Mouse (Mus musculus) right cerebral cortex, postnatal 10 days (tissue): ENCODE measurements at regions not wholly inside any gene's neighbourhood (a gene's known extent, or its start where the extent isn't known, plus 50 kb on each side); places are given as distances from the start of the nearest gene placed in this dataset.

Experiments used
- DNase-seq, 2 experiments: peaks; one replicate each; pipeline ENCODE4 v3.0.0; 2021; ENCODE audit warnings: low spot score in 2 of 2

GRCm38 (mm10) chr17:84074000-84074782, 113.6 kb downstream of the Zfp36l2 start:
- DNase-seq, result peak in 1 of 2 experiments; percentile 47

GRCm38 (mm10) chr17:84072426-84073030, 115.2 kb downstream of the Zfp36l2 start:
- no peak for DNase-seq

GRCm38 (mm10) chr17:84071855-84072254, 115.9 kb downstream of the Zfp36l2 start:
- no peak for DNase-seq

DNA sequence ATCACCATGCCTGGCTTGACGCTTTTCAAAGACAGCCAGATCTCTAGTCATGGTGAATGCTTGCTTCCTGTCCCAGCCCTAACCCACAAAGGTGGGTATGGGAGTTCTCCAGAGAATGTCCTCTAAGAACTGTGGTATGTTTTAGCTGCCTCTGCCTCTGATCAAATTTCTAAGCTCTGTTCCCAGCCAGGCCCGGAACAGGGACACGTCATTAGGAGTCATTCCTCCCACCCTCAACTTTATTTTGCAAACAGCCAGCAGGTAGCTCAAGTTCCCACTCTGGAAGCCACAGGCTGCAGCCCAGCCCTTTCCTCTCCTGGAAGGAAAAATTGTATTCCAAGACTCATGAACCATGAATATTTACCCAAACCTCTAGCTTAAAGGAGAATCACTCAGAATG, 117.2 kb downstream of the Zfp36l2 start:
- DNase-seq, result no peak

DNA sequence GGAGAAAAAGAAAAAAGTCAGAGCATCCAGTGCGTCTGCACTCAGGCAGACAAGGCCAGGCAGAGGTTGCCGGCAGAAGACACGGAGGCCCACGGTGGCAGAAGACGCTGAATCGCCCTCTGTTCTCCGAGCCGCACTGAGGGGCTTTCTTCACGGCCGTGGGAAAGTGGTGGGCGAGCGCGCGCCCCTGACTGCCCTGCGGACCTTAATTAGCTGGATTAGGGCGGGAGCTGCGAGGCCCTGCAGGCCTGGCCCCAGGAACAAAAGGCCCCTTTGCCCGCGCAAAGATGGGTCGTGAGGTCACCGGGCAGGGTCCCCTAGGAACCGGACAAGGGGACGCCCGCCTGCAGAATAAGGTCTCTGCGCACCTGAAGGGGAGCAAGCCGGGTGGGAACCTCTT, 120.6 kb downstream of the Zfp36l2 start:
- DNase-seq, result peak; percentile 37 to 41

GRCm38 (mm10) chr17:84063791-84064190, 124.0 kb downstream of the Zfp36l2 start:
- no peak for DNase-seq

GRCm38 (mm10) chr17:84061621-84062020, 126.1 kb downstream of the Zfp36l2 start:
- DNase-seq, result peak; percentile 47 to 59

DNA sequence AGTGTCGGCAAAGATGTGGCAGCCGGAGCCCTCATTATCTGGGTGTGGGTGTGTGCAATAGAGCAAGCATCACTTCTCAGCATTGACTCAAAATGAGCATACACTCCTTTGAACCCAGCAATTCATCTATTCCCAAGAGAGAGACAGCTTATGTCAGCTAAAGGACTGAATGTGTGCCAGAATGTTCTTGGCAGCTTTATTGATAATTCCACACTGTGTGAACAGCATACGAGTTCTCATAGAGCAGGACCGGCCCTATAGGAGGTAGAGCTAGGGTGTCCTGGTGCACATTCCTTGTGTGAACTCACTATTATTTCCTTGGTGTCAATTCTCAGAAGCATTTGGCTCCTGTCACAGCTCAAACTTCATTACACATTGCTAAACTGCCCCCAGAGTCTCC, 131.3 kb downstream of the Zfp36l2 start:
- DNase-seq, result no peak

DNA sequence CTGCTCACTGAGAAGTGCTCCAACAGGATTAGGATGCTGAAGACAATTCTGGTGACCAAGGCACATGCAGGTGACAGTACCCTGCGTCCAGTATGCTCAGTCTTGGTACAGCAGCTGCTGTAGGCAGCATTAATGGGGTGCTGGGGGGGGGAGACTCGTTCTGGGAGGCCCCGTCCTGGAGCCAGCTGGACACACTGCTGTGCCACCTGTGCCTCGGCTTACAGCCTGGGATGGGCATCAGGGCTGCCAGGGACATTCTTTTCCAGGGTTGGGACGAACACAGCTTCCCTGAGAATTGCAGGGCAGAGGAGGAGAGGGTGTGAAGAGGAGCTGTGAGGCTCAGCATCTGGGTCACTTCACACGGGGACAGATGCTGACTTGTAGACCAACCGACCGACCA, 135.3 kb downstream of the Zfp36l2 start:
- no peak for DNase-seq

DNA sequence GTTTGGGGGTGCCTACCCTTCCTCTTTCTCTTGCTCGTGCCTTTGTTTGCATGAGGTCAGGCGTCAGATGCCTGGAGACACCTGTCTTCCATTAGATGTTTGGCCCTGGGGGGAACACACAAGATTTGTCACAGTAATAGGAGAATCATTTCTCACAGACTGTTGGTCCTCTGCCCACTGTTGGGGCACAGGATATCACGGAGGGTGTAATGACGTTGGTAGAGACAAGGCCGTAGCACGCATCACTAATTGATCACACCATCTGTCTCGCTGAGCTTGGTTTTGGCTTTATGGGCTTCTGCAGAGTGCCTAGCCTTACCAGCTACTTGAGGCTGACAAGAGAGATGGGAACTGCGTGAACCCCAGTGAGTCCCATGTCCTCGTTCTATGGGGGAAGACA, 136.5 kb downstream of the Zfp36l2 start:
- no peak for DNase-seq

DNA sequence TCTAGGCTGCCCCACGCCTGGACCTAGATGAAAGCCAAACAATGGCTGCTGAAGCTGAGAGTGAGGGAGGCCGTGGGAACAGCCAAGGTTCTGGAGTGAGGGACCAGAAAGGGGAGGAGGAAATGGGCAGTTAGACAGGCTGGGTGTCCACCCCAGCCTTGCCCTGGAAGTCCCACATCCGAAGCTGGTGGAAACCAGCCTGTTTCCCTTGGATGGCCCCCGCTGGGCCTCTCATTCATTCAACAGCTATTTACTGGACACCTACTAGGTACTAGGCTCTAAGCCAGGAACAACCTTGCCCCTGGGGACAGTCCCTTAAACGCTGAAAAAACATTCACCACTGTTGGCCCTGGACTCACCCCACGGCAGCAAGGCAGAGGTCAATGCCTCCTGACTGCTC, 139.2 kb downstream of the Zfp36l2 start:
- DNase-seq, result peak; percentile 34 to 36

DNA sequence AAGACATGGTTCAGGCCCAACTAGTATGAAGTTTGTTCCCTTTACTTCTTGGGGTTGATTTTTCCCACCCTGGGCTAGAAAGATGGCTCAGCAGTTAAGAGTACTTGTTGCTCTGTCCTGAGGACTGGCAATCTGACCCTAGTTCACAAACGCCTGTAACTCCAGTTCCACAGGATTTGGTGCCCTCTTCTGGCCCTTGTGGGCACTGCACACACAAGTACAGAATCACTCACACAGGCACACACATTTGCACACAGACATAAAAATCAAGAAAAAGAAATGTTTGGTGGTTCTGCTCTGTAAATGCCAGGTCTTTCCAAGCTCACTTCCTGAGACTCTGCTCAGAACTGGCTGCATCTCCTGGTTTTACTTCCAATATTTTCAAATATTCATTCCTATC, 140.2 kb downstream of the Zfp36l2 start:
- no peak for DNase-seq

- DNase-seq, result no peak
Measured at GRCm38 (mm10) chr17:84045812-84046211, 141.9 kb downstream of the Zfp36l2 start.

DNA sequence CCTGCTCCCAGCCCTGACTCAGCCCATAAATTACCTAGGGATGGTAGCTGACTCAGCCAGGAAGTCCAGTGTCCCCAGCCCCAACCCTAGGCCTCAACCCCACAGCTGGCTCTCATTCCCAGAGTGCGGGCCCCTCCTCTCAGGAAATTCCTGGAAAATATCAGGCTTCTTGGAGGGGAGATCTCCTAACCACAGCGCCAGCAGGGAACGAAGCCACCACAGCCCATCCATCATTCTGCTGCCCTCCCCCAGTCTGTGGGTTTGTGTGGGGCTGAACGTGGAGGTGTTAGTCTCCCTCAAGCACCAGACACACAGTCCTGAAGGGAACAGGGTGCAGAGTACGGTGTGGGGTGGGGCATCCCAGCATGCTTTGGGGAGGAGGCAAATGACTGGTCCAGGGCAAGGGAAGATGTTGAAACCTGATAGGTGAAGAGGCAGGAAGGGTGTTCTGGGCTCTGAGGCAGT, 143.2 kb downstream of the Zfp36l2 start:
- no peak for DNase-seq

- no peak for DNase-seq
Measured at GRCm38 (mm10) chr17:84043102-84043501, 144.6 kb downstream of the Zfp36l2 start.

DNA sequence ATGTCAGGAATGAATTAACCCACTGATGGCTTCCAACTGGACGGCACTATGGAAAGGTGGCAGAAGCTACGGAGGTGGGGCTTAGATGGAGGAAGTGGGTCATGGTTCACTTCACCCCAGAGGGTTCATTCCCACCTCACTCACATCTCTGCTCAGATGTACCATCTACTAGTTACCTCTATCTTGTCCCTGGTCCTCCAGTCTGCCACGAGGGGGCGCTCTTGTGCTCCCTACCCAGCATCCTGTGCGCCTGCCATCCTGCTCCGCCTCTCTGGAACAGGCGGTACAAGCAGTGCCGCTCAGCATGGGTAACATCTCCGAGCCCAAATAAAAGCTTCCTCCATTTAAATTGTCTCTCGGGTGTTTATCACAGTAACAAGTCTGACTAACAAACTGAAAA, 148.3 kb downstream of the Zfp36l2 start:
- DNase-seq, result no peak

DNA sequence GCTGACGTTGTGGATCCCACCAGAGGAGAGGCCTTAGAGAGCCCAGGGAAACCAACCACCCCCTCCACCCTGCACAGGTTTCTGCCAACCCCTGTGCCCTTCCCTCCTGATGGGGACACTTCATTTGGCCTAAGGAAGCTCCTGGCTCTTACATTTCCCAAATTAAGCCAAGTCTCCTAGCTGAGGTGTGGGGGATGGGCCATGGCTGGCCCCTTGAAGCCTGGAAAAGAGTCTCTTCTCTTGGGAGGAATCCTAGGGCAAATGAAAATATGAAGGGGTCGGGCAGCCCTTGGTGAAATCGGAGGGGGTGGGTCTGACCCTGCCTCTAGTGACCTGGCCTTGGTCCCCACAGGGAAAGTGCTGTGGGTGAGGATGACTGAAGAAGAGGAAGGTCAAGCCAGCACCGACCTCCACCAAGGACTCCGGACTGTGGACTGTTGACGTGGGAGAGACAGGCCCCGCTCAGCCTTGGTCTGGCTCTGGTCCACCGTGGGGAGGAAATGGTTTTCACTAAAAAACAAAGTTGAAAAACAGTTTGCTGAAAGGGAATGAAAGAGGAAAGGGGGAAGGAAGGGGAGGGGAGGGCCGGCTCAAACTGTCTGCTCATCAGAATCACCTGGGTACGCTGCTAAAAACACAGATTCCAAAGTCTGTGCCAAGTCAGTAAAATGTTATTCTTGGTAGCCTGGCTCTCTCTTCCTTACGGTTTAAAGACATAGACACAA, 150.0 kb downstream of the Zfp36l2 start:
- DNase-seq, result no peak

GRCm38 (mm10) chr17:84036056-84036455, 151.7 kb downstream of the Zfp36l2 start:
- no peak for DNase-seq

GRCm38 (mm10) chr17:84034801-84035200, 152.9 kb downstream of the Zfp36l2 start:
- no peak for DNase-seq

GRCm38 (mm10) chr17:84032441-84032840, 155.3 kb downstream of the Zfp36l2 start:
- no peak for DNase-seq

DNA sequence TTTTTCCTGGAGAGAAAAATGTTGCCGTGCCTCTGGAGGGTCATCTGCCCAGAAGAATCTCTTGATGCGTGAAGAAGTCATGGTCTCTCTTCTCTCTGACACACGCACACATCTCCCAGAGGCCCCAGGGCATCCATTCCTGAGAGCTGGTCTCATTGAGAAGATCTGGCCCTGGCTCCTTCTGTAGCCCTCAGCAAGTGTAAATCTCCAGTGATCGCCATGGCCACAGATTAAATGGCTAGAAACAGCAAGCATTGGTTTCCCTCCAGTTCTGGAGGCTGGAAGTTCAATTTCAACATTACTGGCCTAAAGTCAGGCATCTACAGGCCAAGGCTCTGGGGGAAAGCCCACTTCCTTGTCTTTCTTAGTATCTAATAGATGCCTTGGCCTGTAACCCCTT, 155.9 kb downstream of the Zfp36l2 start:
- no peak for DNase-seq

- DNase-seq, result no peak
Measured at GRCm38 (mm10) chr17:84031381-84031780, 156.4 kb downstream of the Zfp36l2 start.

DNA sequence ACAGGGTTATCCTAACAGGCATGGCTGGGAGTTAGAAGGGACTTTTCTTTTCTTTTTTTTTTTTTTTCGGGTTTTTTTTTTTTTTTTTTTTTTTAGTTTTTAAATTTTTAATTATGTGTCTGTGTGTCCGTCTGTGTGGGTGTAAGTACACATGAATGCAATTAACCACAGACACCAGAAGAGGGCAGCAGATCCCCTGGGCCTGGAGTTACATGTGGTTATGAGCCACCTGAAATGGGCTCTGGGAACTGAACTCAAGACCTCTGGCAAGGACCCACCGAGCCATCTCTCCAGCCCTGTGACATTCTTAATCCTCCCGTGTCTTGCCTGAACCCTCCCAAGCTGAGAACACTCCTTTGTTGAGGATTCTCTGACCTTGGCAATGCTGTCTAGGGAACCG, 157.0 kb downstream of the Zfp36l2 start:
- DNase-seq, result no peak
